Mouse (Mus musculus): Measurements from ENCODE around the gene Olfr8.
"Not testable (repeated sequence)": the region's sequence is repeated elsewhere in the genome, so short reads cannot be mapped to it uniquely, and the experiment has no call there.

Gene Olfr8

GRCm38 (mm10) chr10:78950336-78950735 lies at the start of gene Olfr8:
Gene Olfr8, plus strand, starts transcription at chr10:78950636.
- not testable (repeated sequence) for DNase-seq (ENCODE audit: low spot score)

- not testable (repeated sequence) for DNase-seq (ENCODE audit: low spot score)
These were observed 37.6 kb upstream of the Olfr8 start, which contains the start of gene Olfr1354 for GRCm38 (mm10) chr10:78912871-78913270. Gene Olfr1354, plus strand, starts transcription at chr10:78913171.

GRCm38 (mm10) chr10:78963009-78963408 lies 12.6 kb downstream of the Olfr8 start, which contains the start of gene Olfr1353:
Gene Olfr1353, plus strand, starts transcription at chr10:78963309.
- DNase-seq (ENCODE audit: low spot score), result not testable (repeated sequence)

GRCm38 (mm10) chr10:78980750-78981149 lies 30.3 kb downstream of the Olfr8 start, which contains the start of gene Olfr1352:
Gene Olfr1352, plus strand, starts transcription at chr10:78981050.
- DNase-seq (ENCODE audit: low spot score), result no peak
